Mouse (Mus musculus) heart, embryonic 15.5 days (tissue): ENCODE measurements around the gene Trnau1ap. TPM values are rescaled to one million over a fixed set of nuclear protein-coding genes. Genes with fewer than 3 reads are reported as not detected.
"Not testable (repeated sequence)": the region's sequence is repeated elsewhere in the genome, so short reads cannot be mapped to it uniquely, and the experiment has no call there.

Source experiments
- ATAC-seq: fragments of 200-750 bp; cut with Nextera tagmentation; replicated peaks from 2 replicates; pipeline ENCODE4 v1.8.0; 2017; ENCODE audit warnings: low read depth, moderate TSS enrichment; ENCODE audit not compliant: insufficient number of reproducible peaks, insufficient read depth, low FRiP score
- H3K27ac ChIP-seq: fragments of 300-500 bp; sonication (generic); 2 replicates; pipeline ENCODE4 v1.5.1; 2015; ENCODE audit warnings: mild to moderate bottlenecking, inconsistent platforms
- H3K27me3 ChIP-seq: fragments of 300-500 bp; sonication (generic); 2 replicates; pipeline ENCODE4 v1.6.1; 2015; ENCODE audit warnings: inconsistent platforms
- H3K36me3 ChIP-seq: fragments of 300-500 bp; sonication (generic); 2 replicates; pipeline ENCODE4 v1.6.1; 2015; ENCODE audit warnings: mild to moderate bottlenecking, inconsistent platforms
- H3K4me1 ChIP-seq: fragments of 300-500 bp; sonication (generic); replicated peaks from 2 replicates; pipeline ENCODE4 v1.6.1; 2015; ENCODE audit warnings: inconsistent platforms
- H3K4me2 ChIP-seq: fragments of 300-500 bp; sonication (generic); 2 replicates; pipeline ENCODE4 v1.6.1; 2015; ENCODE audit warnings: inconsistent platforms, mild to moderate bottlenecking, moderate library complexity
- H3K4me3 ChIP-seq: fragments of 300-500 bp; sonication (generic); 2 replicates; pipeline ENCODE4 v1.5.1; 2015; ENCODE audit warnings: mild to moderate bottlenecking, inconsistent platforms
- H3K9ac ChIP-seq: fragments of 300-500 bp; sonication (generic); 2 replicates; pipeline ENCODE4 v1.6.1; 2015; ENCODE audit warnings: mild to moderate bottlenecking, inconsistent platforms
- H3K9me3 ChIP-seq: fragments of 300-500 bp; sonication (generic); replicated peaks from 2 replicates; pipeline ENCODE4 v1.6.1; 2016; ENCODE audit warnings: inconsistent platforms
- WGBS: fragments of 180-500 bp; shearing (Covaris S2); methylation state at CpG from one replicate; pipeline ENCODE4 v1.1.7; 2015; ENCODE audit warnings: mixed read lengths; 5-methylcytosine and 5-hydroxymethylcytosine counted together
- polyA plus RNA-seq: library from polyadenylated mRNA; unstranded; fragments of >200 nt; fragmentation: Nextera tagmentation; extraction: Ambion mirVana; gene quantifications from 2 replicates; pipeline ENCODE4 v1.2.1, GENCODE M21; 2015

Trnau1ap gene
- polyA plus RNA-seq, 1 experiment from 2014 or later: 63.4 TPM

GRCm38 (mm10) chr4:132311209-132311608, 18.1 kb downstream of the Trnau1ap start:
- peaks cover 45% of the 10 kb centered on the region for H3K36me3 ChIP-seq
- H3K4me1 ChIP-seq: peaks cover 21% of the 10 kb centered on the region
- no peak overlapping the region for H3K4me3 ChIP-seq
- no peaks in the 10 kb centered on the region for H3K27me3 ChIP-seq
- H3K27ac ChIP-seq: no peak overlapping the region
- ATAC-seq: no peak
- H3K9ac ChIP-seq: no peak overlapping the region
- no peak overlapping the region for H3K4me2 ChIP-seq
- no peaks in the 10 kb centered on the region for H3K9me3 ChIP-seq
- 45% methylated on average over 1 of the region's 1 CpGs for WGBS

GRCm38 (mm10) chr4:132309849-132310472, 19.4 kb downstream of the Trnau1ap start:
- ATAC-seq: peak; percentile 41; the same call in 1 of the 2 replicates
- H3K4me2 ChIP-seq: peak overlapping the region; percentile 71
- H3K36me3 ChIP-seq: peaks cover 40% of the 10 kb centered on the region
- peak overlapping the region; percentile 75 for H3K9ac ChIP-seq
- H3K4me3 ChIP-seq: peak overlapping the region; percentile 74
- no peaks in the 10 kb centered on the region for H3K9me3 ChIP-seq
- peaks cover 15% of the 10 kb centered on the region for H3K4me1 ChIP-seq
- no peaks in the 10 kb centered on the region for H3K27me3 ChIP-seq
- WGBS: 32% methylated on average over 10 of the region's 10 CpGs
- H3K27ac ChIP-seq: peak overlapping the region; percentile 89

- no peak for ATAC-seq
- peak overlapping the region; percentile 75 for H3K9ac ChIP-seq
- no peaks in the 10 kb centered on the region for H3K9me3 ChIP-seq
- H3K27me3 ChIP-seq: no peaks in the 10 kb centered on the region
- H3K4me2 ChIP-seq: peak overlapping the region; percentile 71
- H3K36me3 ChIP-seq: peaks cover 40% of the 10 kb centered on the region
- peak overlapping the region; percentile 89 for H3K27ac ChIP-seq
- peak overlapping the region; percentile 74 for H3K4me3 ChIP-seq
- peaks cover 15% of the 10 kb centered on the region for H3K4me1 ChIP-seq
- WGBS: 1% methylated on average over 15 of the region's 15 CpGs
These were observed 20.0 kb downstream of the Trnau1ap start for GRCm38 (mm10) chr4:132309140-132309848.

GRCm38 (mm10) chr4:132308437-132309139, 20.8 kb downstream of the Trnau1ap start:
- Histone ChIP-seq H3K36me3 (peaks cover 34% of the 10 kb centered on the region), H3K27me3 (no peaks in the 10 kb centered on the region), H3K4me2 (peak overlapping the region; percentile 71), H3K27ac (peak overlapping the region; percentile 89), H3K4me3 (peak overlapping the region; percentile 74), H3K9ac (peak overlapping the region; percentile 75), H3K9me3 (no peaks in the 10 kb centered on the region), H3K4me1 (peaks cover 15% of the 10 kb centered on the region)
- ATAC-seq: peak; percentile 87
- under 1% methylated on average over 41 of the region's 41 CpGs for WGBS

GRCm38 (mm10) chr4:132306004-132306403, 23.3 kb downstream of the Trnau1ap start:
- WGBS: 81% methylated on average over 6 of the region's 6 CpGs
- Histone ChIP-seq H3K9ac (no peak overlapping the region), H3K36me3 (peaks cover 14% of the 10 kb centered on the region), H3K4me2 (no peak overlapping the region), H3K9me3 (no peaks in the 10 kb centered on the region), H3K27me3 (no peaks in the 10 kb centered on the region), H3K27ac (no peak overlapping the region), H3K4me3 (no peak overlapping the region), H3K4me1 (peaks cover 27% of the 10 kb centered on the region)
- no peak for ATAC-seq

GRCm38 (mm10) chr4:132305276-132305675, 24.1 kb downstream of the Trnau1ap start:
- Histone ChIP-seq H3K9ac (no peak overlapping the region), H3K4me1 (peaks cover 21% of the 10 kb centered on the region), H3K36me3 (peaks cover 7% of the 10 kb centered on the region), H3K4me3 (no peak overlapping the region), H3K9me3 (no peaks in the 10 kb centered on the region), H3K27me3 (no peaks in the 10 kb centered on the region), H3K27ac (no peak overlapping the region), H3K4me2 (no peak overlapping the region)
- WGBS: 70% methylated on average over 8 of the region's 8 CpGs
- no peak for ATAC-seq

- H3K27me3 ChIP-seq, H3K36me3 ChIP-seq, H3K9me3 ChIP-seq, ATAC-seq, H3K27ac ChIP-seq: not testable (repeated sequence)
- peak overlapping the region; percentile 65; the same call in 1 of the 2 replicates for H3K9ac ChIP-seq
- peaks cover 13% of the 10 kb centered on the region for H3K4me1 ChIP-seq
- WGBS: 43% methylated on average over 6 of the region's 6 CpGs
- peak overlapping the region; percentile 61 for H3K4me3 ChIP-seq
- H3K4me2 ChIP-seq: peak overlapping the region; percentile 70
These were observed 25.9 kb downstream of the Trnau1ap start for GRCm38 (mm10) chr4:132303484-132303883.

- peak within 1 kb of the TSS; percentile 61 for H3K4me3 ChIP-seq
- no peaks in the 10 kb centered on the region for H3K36me3 ChIP-seq
- peaks cover 13% of the 10 kb centered on the region for H3K4me1 ChIP-seq
- peak; percentile 74 for ATAC-seq
- under 1% methylated on average over 31 of the region's 31 CpGs for WGBS
- no peaks in the 10 kb centered on the region for H3K9me3 ChIP-seq
- H3K9ac ChIP-seq: peak within 1 kb of the TSS; percentile 65
- peak within 1 kb of the TSS; percentile 55 for H3K27ac ChIP-seq
- no peaks in the 10 kb centered on the region for H3K27me3 ChIP-seq
- H3K4me2 ChIP-seq: peak within 1 kb of the TSS; percentile 70
These were observed 26.3 kb downstream of the Trnau1ap start, which contains the start of gene Rab42 for GRCm38 (mm10) chr4:132302939-132303479. Gene Rab42 (minus strand): TSS chr4:132303385.

- peaks cover 13% of the 10 kb centered on the region for H3K4me1 ChIP-seq
- peak overlapping the region; percentile 61 for H3K4me3 ChIP-seq
- ATAC-seq: no peak
- peak overlapping the region; percentile 55 for H3K27ac ChIP-seq
- H3K9me3 ChIP-seq: no peaks in the 10 kb centered on the region
- 63% methylated on average over 16 of the region's 16 CpGs for WGBS
- H3K36me3 ChIP-seq: no peaks in the 10 kb centered on the region
- H3K9ac ChIP-seq: peak overlapping the region; percentile 65
- H3K27me3 ChIP-seq: no peaks in the 10 kb centered on the region
- H3K4me2 ChIP-seq: peak overlapping the region; percentile 70
These were observed 27.1 kb downstream of the Trnau1ap start for GRCm38 (mm10) chr4:132301965-132302938.

GRCm38 (mm10) chr4:132301486-132301885, 27.9 kb downstream of the Trnau1ap start:
- no peaks in the 10 kb centered on the region for H3K9me3 ChIP-seq
- H3K4me1 ChIP-seq: peaks cover 13% of the 10 kb centered on the region
- ATAC-seq: no peak
- peak overlapping the region; percentile 43 for H3K27ac ChIP-seq
- H3K4me3 ChIP-seq: no peak overlapping the region
- no peak overlapping the region for H3K4me2 ChIP-seq
- no peak overlapping the region for H3K9ac ChIP-seq
- no peaks in the 10 kb centered on the region for H3K27me3 ChIP-seq
- no peaks in the 10 kb centered on the region for H3K36me3 ChIP-seq
- WGBS: 41% methylated on average over 6 of the region's 6 CpGs
